In the genomic region with DNA sequence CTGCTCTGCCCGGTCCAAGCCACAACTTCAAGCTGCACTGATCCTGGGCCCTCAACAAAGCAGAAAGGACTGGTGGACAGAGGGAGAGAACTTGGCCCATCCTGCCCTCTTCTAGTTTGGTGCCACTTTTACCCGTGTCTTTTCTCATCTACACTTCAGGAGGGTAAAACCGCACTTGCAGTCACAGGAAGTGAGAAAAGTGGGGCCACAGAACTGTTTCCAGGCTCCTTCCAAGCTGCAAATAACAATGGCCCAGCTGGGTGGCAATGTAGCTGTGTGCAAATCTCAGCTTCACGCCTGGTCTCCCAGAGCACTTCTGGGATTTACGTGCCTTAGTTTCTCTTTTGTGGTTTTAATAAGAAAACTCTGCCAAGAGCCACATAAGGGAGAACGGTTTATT, we compare ENCODE assay signal across 13 mouse cellular contexts.
DNase-seq lines count a peak whose midpoint lies in the region; ATAC-seq lines count a peak whose summit lies in the region.
"Had no signal": no experiment of that assay in that cellular context is flagged by ENCODE, and none has a peak within 500 bp of the region (broad histone marks: within the 10 kb centered on the region; RNA-seq: fewer than 3 reads in every experiment).

No protein-coding gene starts in this region.

- peak; percentile 58; the same call in 1 of the 2 replicates for ATAC-seq in common myeloid progenitor, adult 5-6 weeks (replicated peaks; ENCODE audit: low read depth, poor library complexity, severe bottlenecking)
- ATAC-seq: intestine, embryonic 16.5 days had no signal

- peak; percentile 13 for DNase-seq in lung, postnatal 36 days
- DNase-seq in lung, postnatal 14 days: no peak
- peak; percentile 11 to 30 for DNase-seq in spleen, postnatal 10 days (ENCODE audit: low spot score in 2 of 2)
- DNase-seq in thymus, postnatal 4 days: peak; percentile 54
- DNase-seq in cerebellum, adult 18-20 months: no peak
- no peak for DNase-seq in cerebellum, postnatal 10 days
- DNase-seq in kidney, postnatal 25 days: no peak
- DNase-seq: cerebellum, adult 8-10 months; gastrocnemius, postnatal 25 days; kidney, postnatal 10 days; right cerebral cortex, postnatal 25 days had no signal

Comparison
In these comparisons a context has a peak if more than half of its experiments do, and no peak if none do; other contexts are left out.
1. DNase-seq: peak in lung, postnatal 36 days (single experiment), spleen, postnatal 10 days (2 of 2) and thymus, postnatal 4 days (single experiment); none in lung, postnatal 14 days (single experiment), cerebellum, adult 18-20 months (0 of 2), cerebellum, postnatal 10 days (0 of 2) and kidney, postnatal 25 days (0 of 2).